Mouse (Mus musculus) cerebellum, postnatal 14 days (tissue): ENCODE measurements around the gene Zfhx3.
A peak's percentile ranks its signal among the peaks of the same experiment; 100 is the strongest.

Experiments
- DNase-seq, 2 experiments: peaks; one replicate each; pipeline ENCODE4 v3.0.0; 2021; ENCODE audit warnings: mixed read lengths in 2 of 2

The Zfhx3 gene

DNA sequence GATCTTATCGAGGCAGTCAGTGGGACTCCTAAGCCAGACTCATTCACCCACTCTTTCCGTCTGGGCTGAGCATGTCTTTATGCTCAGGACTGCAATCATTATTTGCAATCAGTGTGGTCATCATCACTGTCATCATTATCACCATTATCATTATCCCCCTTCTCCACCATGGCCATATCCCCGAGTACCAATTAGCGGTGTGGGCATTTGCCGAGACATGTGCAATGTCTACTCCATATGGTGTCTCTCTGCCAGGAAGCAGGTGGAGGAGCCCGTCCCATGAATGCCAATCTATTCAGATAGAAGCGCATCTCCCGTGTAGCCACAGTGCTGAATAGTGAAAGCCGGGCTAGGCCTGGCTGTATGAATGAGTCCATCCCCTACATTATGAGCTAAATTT, 747.2 kb downstream of the Zfhx3 start:
- no peak for DNase-seq

DNA sequence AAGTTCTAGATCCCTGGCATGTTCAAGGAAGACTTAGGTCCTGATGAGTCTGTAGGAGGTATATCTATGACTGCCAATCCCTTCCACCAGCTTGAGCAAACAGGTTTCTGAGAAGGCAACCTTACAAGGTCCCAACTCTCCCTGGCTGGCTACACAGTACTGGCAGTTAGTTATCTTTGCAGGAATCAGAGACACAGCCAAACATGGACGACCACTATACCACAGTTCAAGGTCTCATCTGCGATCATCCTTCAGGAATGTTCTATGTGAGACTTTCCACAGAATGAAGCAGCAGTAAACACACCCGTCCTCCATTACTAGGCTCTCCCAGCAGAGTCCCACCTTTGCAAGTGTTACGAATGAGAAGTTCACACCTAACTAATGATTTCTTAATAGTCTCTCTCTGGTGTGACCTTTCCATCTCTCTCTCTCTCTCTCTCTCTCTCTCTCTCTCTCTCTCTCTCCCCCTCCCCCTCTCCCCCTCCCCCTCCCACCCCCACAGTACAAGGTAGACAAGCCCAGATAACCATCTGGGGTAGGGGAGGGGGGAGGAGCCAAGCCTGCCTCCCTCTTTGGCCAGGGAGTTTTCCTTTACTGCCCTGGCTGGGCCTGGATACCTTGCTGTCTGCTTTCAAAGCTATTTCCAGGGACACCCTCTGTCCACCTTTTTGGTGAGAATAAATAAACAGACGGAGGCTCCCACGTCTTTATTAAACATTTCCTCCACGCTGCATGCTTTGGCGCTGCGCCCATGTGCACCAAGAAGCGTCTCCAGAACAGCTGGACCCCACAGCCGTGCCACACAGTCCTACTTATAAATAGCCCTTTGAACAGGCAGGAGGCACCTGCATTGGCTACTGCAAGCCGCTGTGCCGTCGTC, 748.4 kb downstream of the Zfhx3 start:
- peak in 1 of 2 experiments; percentile 58 for DNase-seq

DNA sequence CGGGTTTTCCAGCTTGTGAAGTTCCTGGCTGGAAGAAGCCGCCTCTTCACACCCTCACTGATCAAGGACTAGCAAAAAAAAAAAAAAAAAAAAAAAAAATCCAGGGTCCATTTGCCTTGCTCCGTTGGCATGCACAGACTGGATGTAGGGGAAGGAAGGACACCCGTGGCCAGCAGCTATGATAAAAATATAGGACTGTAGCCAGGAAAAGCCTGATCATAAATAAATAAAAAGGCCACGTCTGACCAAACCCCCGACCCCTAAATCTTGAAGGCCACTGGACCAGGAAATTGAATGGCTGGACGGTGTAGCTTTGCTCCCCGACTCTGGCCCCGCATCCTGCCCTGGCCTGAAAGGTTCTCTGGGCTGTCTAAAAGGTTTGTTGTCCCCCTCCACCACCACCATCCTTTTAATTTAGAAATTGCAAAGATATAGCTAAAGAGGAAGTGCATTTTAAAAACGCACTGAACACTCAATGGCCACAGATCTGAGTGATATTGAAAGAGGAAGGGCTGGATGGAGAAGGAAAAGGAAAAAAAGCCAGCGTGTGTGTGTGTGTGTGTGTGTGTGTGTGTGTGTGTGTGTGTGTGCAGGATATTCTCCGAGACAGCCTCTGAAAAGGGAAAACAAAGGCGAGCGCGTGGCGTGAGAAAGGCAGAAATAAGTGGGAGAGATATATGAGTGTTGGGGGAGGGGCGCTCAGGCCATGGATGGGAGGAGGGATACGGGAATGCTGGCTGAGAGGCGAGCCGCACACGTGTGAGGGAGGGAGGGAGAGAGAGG, 749.2 kb downstream of the Zfhx3 start:
- peak in 1 of 2 experiments; percentile 58 for DNase-seq

DNA sequence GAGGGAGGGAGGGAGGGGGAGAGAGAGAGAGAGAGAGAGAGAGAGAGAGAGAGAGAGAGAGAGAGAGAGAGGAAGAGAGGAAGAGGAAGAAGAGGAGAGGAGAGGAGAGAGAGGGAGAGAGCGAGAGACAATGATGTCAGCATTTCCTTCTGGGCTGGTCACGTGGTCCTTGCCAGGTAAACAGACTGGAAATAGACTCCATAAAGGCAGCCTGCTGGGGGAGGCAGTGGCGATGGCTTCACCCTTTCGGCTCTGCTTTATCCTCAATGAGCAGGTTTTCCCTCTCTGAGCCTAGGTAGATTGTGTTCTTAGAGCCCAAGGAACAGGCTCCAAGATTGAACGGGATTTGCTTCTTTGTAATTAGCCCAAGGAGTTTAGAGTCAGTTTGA, 749.8 kb downstream of the Zfhx3 start:
- DNase-seq = no peak

DNA sequence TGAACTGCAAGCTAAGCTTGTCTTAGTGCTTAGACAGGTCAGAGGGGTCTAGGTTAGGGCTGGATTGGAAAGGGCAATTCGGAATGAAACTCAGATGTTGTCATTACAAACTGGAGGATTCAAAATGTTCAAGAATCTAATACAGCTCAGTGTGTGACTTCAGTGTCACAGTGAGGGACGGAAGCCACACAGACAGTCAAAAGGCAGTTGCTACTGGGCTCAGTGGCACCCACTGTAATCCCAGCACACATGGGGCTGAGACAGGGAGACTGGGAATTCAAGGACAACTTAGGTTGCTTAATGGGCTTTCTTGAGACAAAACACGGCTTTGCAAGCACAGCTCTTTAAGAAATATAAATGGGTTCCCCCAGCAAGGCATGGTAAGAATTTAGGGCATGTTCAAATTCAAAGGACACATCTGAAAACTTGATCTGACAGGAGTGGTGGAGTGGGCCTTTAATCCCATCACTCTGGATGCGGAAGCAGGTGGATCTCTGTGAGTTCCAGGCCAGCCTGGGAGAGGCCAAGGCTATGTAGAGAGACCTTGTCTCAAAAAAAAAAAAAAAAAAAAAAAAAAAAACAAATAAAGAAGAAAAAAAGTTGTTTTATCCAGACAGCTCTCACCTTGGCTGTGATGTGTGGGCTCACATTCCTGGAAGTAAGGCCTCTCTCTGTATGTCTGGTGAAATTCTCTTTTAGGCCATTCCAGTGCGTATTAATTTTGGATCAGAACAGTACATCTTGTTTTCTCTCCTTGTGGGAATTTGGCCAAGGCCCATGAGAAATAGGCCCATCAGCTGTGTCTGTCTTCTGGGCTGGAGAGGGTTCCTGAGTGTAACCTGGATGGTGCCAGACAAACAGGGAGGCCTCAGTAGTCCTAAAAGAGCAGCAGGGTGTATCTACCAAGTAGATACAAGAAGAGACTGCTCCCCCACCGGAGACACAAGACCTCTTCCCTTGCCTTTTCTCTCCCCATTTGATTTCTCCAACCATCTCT, 750.5 kb downstream of the Zfhx3 start:
- DNase-seq = no peak

DNA sequence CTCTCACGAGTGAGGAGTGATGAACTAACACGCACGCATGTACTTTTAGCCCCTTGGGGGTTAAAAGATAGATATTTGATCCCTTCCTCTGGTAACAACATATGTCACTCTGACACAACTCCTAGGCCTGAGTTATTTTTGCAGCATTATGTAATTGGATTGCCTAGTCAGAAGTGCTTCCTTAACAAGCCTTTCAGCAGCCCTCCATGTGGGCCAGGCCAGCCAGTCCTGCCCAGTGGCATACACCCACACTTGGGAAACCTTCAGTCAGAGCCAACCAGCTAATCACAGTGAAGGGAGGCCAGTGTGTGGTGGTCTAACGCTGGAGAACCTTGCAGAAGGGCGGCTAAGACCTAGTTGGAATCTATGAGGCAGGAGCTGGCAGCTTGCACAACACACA, 751.4 kb downstream of the Zfhx3 start:
- no peak for DNase-seq

DNA sequence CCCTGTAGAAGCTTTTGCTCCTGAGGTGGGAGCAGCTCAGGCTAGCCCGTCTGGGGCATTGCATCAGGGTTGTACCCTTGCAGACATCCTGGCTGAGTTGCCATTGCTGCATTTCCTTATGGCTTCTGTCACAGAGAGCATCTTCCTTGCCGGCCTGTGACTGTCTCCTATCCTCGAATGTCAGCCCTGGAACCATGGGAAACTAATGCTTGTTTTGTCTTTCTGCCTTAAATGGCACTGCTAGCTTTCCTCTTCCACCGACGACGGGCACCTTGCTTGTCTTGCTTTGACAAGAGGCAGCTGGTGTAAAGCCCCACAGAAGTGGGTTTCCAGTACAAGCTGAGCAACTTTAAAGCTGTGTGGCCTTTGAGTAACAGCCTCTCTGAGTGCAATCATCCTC, 752.1 kb downstream of the Zfhx3 start:
- DNase-seq = no peak

DNA sequence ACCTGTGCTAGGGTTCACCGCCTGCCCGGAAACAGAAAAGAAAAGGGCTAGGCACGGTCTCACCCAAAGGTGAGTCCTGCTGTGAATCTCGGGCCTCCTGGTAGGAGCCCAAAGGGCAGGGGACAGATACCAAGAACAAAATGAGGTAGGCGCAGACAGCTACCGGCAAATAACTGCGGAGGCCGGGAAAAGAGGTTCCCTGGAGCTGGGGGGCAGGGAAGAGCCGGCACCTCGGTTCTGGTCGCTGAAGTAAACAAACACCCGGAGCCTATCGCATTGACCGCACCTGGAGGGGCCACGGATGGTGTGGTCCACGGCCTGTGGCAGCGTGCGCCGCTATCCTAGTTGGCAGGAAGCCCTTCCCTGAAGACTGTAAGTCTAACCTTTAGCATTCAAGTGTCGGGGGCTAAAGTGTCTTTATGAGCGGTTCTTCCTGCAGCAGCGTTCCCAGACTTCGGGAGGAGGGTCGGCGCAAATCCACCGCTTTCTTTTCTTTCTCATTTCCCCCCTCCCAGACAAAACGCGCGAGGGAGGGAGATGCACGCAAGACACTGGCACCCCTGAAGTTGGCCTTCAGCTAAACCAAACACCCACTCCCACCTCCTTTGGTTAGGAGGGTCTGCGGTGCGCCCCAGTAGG, 752.9 kb downstream of the Zfhx3 start:
- DNase-seq = no peak

DNA sequence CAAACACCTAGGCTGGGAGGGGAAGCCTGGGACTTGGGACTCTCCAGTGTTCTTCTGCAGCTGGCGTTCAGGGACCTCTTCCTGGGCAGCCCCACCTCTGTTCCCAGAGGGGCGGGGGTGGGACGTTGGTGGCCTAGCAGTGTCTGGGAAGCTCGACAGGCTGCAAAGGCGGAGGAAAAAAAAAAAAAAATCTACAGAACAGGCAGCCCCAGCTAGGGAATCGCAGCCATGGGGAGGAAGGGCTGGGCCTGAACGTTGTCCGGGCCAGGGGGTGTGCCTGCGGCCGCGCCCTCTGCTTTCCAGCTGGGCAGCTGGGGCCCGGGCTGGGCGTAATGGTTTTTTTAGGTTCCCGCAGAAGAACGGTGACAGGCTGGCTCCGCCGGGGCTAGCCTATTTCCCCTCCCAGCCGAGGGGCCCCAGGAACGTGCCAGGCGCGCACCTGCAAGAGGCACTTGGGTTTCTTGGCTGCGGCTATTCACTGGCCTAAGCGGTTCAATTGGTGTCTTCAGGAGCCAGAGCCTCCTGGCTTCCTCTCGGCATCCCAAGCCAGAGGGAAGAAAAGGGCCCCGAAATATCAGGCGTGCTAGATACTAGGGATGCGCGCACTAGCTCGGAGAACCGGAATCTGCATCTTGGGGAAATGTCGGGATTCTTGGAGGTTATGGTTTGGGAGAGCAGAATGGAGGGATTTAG, 753.6 kb downstream of the Zfhx3 start:
- DNase-seq = no peak

DNA sequence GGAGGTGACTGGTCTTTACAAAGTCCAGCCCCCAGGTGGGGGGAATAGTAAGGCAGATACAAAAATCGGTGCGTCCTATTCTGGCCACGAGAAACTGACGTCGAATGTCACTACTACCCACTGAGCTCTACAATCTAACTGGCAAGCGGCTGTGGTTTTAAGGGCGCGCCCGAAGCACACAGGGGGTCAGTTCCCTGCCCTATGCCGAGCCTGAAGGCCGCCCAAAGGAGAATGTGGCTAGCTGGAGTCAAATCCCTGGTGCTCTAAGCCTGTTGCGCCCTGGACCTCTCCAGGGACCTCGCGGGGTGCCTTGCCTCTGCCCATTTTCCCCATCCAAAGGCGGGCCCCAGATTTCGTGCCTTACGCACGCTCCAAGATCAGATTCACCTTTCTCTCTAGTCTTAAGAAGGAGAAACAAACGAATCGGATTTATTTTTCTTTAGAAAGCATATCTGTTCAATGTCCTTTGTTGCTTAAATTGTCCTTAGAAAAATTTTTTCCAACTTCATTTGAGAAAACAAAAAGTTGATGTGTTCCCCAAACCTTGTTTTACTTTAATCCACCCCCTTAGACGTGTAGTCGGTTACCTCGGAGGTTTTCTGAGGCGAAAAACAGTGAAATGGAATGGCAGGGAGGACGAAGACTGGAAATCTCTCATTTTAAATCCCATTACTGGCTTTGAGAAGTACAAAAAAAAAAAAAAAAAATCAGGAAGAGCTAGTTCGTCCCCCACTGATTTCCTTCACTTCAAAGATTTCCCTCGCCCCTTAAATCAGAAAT, 754.4 kb downstream of the Zfhx3 start:
- DNase-seq = no peak

DNA sequence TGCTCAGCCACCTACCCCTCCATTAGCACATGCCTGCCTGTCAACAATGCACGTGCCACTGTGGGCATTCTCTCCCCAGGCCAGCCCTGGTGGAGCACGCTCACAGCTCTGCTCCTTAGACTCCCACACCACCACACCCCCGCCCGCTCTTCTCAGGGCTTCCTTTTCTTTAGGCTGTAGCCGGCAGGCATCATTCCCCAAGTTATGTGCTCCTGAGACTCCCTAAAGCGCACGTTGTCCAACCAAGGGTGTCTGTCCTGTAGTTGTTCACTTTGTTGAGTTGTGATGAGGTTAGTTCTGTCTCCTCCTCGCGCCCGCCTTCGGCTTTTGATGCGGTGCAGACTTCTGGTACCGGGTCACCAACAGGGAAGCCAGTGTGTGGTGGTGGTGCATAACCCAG, 755.1 kb downstream of the Zfhx3 start:
- DNase-seq = no peak

DNA sequence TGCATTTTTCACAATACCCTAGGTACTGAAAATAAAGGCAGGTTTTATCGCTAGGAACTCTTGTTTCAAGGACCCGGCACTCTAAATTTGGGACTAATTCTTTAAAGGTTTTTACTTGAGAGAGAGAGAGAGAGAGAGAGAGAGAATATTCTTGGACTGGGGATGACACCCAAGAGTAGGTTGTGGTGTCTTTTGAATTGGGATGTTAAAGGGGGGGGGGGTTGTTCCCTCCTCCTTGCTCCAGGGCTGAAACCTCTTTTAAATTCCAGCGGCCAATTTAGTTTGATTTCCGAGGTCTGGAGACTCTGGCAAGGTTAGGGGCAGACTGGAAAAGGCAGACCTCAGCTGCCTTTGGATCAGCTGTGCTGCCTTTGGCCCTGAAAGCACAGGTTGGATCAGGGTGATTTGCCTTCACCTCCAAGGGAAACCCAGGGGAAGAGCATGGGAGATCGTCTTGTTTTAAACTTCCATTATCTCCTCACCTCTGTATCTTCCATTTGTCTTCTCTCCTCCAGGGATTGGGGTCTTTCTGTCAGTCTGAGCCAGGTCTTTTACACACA, 755.7 kb downstream of the Zfhx3 start:
- no peak for DNase-seq

DNA sequence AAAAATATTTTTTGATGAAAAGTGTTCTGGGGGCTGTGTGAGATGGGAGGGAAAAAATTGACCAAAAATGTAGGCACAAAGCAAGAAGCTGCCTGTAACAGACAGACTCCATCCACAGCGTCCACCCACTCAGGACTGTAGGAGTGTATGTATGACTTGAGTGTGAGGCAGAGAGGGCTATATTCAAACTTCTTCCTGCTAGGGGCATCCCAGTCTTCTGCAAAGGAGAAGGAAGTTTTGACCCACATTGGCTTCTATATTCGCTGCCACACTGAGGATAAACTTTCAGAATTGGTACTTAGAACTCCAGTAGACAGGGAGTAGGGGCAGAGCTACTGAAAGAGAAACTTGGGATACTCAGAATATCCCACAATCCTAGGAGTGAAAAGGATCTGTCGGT, 756.6 kb downstream of the Zfhx3 start:
- no peak for DNase-seq

DNA sequence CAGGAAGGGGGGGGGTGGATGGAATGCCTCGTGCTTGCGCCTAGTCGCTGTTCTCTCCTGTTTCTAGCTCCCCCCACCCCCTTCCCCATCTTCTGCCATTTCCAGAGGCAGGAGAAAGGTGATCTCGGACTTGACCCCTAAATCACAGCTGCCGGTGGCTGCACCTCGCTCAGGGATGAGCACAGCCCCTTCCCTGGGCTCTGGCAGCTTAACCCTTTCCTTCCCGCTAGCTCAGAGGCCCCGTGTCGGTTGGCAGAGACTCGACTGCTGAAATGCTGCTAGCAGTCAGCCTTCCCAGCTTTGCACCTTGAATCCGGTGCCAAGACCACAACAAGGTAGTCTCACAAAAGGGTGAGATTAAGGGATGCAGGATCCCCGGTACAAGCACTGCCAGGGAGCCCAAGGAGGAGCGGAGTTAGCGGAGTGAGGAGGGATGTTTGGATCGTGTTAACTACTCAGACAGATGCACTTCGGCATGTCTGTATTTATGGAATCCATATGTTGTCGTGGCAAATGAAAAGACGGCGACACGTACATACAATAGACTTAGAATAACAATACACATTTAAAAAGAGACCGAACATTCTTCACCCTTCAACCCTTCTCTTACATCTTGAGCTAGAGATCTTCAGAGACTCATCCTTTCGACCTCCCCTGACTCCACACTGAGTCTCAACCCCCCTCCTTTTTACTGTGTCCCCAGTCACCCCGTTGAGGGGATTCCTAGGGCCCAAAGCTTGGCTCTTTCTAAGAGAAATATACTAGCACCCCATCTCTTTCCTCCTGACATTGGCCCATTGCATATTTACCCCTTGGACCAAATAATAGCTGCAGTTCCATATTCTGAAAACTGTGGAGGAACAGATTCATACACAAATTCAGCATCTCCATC, 757.3 kb downstream of the Zfhx3 start:
- DNase-seq = no peak

DNA sequence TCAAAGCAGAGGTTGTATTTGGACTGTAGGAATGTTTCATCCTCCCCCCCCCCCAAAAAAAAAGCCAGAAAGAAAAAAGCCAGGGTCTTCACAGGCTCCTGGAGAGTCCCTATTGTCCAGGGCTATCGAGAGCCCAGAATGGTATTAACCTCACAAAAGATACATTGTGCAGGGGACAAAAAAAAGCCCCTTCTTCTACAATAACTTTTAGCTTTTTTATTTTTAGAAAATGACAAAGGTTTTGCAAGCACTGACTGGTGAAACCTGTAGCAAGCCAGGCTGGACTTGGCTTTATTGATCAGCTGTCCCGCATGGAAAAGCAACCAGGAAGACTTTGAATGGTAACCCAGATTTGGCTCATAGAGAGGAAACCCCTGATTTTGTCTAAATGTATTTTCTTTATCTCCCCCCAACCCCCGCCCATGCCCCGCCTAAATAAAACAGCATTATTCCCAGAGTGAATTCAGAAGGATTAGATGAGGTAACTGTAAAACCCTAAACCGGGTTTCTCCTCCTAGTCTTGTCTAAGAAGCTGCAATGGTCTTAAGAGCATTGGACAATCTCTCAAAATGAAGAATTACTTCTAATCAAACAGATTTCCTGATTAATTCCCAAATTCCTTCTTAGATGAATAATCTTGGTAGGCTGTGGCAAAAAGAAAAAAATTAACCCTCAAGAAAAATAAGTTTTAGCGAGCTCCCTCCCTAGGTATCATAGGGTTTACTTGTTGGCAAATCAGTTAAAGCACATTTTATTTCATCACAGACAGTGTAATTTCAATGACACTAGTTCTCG, 759.1 kb downstream of the Zfhx3 start:
- DNase-seq = no peak

DNA sequence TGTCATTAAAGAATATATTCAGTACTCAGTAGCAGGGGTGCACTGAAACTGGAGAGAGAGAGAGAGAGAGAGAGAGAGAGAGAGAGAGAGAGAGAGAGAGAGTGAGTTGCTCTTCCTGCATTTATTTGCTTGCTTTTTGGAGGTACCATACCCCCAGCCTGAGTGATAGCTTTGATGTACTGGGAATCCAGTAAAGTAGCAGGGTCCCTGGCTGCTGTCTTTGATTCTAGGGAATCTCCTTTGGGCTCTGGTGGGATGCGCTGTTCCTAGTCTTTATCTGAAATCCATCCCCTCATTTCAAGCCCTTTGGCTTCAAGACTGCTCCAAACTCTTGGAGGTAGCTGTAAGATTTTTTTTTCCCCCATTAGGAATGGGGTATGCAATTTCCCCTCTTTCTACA, 759.8 kb downstream of the Zfhx3 start:
- no peak for DNase-seq

DNA sequence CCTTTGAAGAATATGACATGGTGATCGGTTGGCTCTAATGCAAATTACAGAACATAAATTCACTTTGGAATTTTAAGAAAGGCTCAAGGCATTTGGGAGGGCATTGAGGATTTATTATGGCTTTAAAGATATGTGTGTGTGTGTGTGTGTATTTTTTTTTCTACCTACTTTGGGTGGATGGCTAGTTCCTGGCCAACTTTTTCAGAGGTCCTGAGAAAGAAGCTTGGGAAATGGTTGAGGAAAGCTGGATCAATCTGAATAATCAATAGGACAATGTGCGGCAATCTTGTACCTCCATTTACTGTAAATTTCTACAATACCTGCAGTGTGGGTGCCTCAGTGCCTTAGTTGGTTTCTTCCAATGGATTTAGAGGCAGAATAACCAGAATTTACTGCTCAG, 763.3 kb downstream of the Zfhx3 start:
- DNase-seq = no peak

DNA sequence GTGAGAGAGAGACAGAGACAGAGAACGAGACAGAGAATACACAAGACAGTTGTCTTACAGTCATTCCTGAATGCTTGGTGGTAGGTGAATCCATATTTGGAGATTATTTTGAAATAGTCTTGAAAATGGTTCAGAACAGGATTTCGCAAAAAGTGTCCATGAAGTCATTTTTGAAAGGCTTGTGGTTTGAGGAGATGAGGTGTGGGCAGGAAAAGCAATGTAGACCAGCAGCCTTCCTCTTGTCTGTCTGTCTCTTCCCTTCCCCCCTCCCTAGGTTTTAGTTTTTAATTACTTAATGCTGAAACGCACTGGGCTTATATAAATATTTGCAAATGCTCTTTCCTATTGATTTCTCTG, 764.0 kb downstream of the Zfhx3 start:
- DNase-seq = no peak
